ENCODE assay signal across 17 mouse cellular contexts in the genomic region with DNA sequence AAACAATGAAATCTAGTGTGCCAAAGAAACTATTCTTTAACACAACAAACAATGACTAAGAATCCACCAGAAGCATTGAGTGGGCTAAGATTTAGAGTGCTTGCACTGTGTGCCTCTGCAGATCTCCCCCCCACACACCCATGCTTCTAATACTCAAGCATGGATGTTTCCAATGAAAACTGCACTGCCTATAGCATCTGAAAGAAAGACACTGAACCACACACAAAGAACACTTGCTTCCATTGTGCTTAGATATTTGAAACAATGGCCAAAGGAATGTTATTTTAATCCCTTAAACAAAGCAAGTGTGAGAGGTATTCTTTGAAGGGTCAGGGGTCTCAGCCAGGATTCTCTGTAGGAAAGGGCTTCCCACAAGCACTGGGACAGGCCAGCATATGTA.
"Had no signal": no experiment of that assay in that cellular context is flagged by ENCODE, and none has a peak within 500 bp of the region (broad histone marks: within the 10 kb centered on the region; RNA-seq: fewer than 3 reads in every experiment).

No protein-coding gene starts in this region.

- H3K9me3 ChIP-seq: limb, embryonic 12.5 days; liver, embryonic 13.5 days; lung, embryonic 15.5 days; megakaryocyte, embryonic 14.5 days; midbrain, embryonic 13.5 days; neural tube, embryonic 15.5 days had no signal

- H3K4me1 ChIP-seq: limb, embryonic 12.5 days; lung, embryonic 15.5 days; midbrain, embryonic 13.5 days; neural tube, embryonic 15.5 days had no signal

- H3K9ac ChIP-seq: limb, embryonic 12.5 days; liver, embryonic 13.5 days; liver, postnatal 0 days; lung, embryonic 15.5 days; midbrain, embryonic 13.5 days; neural tube, embryonic 15.5 days had no signal

- DNase-seq: kidney, adult 8-10 months; kidney, postnatal 4 days; liver; liver, embryonic 13.5 days; liver, postnatal 0 days; lung, postnatal 14 days; right cerebral cortex, postnatal 14 days; thymus, postnatal 36 days had no signal

- H3K27ac ChIP-seq: kidney, postnatal 0 days; layer of hippocampus, adult 2 months; limb, embryonic 12.5 days; liver, embryonic 13.5 days; lung, embryonic 15.5 days; macrophage; midbrain, embryonic 13.5 days; neural tube, embryonic 15.5 days had no signal

- H3K4me3 ChIP-seq: layer of hippocampus, adult 2 months; limb, embryonic 12.5 days; liver, embryonic 13.5 days; lung, embryonic 15.5 days; megakaryocyte, embryonic 14.5 days; midbrain, embryonic 13.5 days; myocyte; neural tube, embryonic 15.5 days had no signal

- H3K27me3 ChIP-seq: limb, embryonic 12.5 days; liver, embryonic 13.5 days; lung, embryonic 15.5 days; megakaryocyte, embryonic 14.5 days; midbrain, embryonic 13.5 days; neural tube, embryonic 15.5 days had no signal
